Mouse (Mus musculus) MEL (cell line): ENCODE data around the gene Tbcd. TPM values are rescaled to one million over a fixed set of nuclear protein-coding genes. Genes with fewer than 3 reads are reported as not detected.

ENCODE experiments used
- DNase-seq: peaks from one replicate; pipeline ENCODE4 v3.0.0; 2011; ENCODE audit warnings: low read depth, low spot score
- H3K27ac ChIP-seq: 2 replicates; pipeline ENCODE4 v1.5.1; 2012; ENCODE audit warnings: low read depth, mild to moderate bottlenecking, control low read depth, low read length, moderate library complexity; ENCODE audit not compliant: control insufficient read depth
- H3K27me3 ChIP-seq, 2 experiments: fragments of 150-350 bp in 1 of 2; sonication (generic) in 1 of 2; 2 replicates each; pipeline ENCODE4 v1.6.1; 2012; ENCODE audit warnings: low read length in 2 of 2, mild to moderate bottlenecking in 2 of 2, improper control_type of control experiment in 1 of 2, moderate library complexity in 1 of 2; ENCODE audit not compliant: insufficient read depth in 2 of 2, control insufficient read depth in 1 of 2
- H3K36me3 ChIP-seq, 2 experiments: 2 replicates each; pipeline ENCODE4 v1.6.1; 2012 to 2014; ENCODE audit warnings: low read length in 2 of 2, improper control_type of control experiment in 1 of 2, inconsistent platforms in 1 of 2, mild to moderate bottlenecking in 1 of 2; ENCODE audit not compliant: insufficient read depth in 2 of 2, control insufficient read depth in 1 of 2
- H3K4me1 ChIP-seq, 2 experiments: fragments of 150-350 bp in 1 of 2; sonication (generic) in 1 of 2; 2 replicates each; pipeline ENCODE4 v1.6.1; 2012; ENCODE audit warnings: low read length in 2 of 2, improper control_type of control experiment in 1 of 2, mild to moderate bottlenecking in 1 of 2; ENCODE audit not compliant: insufficient read depth in 2 of 2, control insufficient read depth in 1 of 2
- H3K4me3 ChIP-seq, 2 experiments: fragments of 150-350 bp in 1 of 2; sonication (generic) in 1 of 2; 2 replicates each; pipeline ENCODE4 v1.5.1; 2012; ENCODE audit warnings: low read depth in 2 of 2, low read length in 2 of 2, mild to moderate bottlenecking in 2 of 2, moderate library complexity in 2 of 2, control low read depth in 1 of 2, improper control_type of control experiment in 1 of 2; ENCODE audit not compliant: control insufficient read depth in 1 of 2, insufficient read depth in 1 of 2
- H3K79me2 ChIP-seq: 2 replicates; pipeline ENCODE4 v1.6.1; 2012; ENCODE audit warnings: mild to moderate bottlenecking, low read length, moderate library complexity; ENCODE audit not compliant: control insufficient read depth, poor library complexity, insufficient read depth
- H3K9ac ChIP-seq: 2 replicates; pipeline ENCODE4 v1.6.1; 2012; ENCODE audit warnings: low read depth, mild to moderate bottlenecking, control low read depth, low read length, moderate library complexity; ENCODE audit not compliant: control insufficient read depth, poor library complexity, severe bottlenecking
- H3K9me3 ChIP-seq: fragments of 150-350 bp; sonication (generic); replicated peaks from 2 replicates; pipeline ENCODE4 v1.6.1; 2012; ENCODE audit warnings: mild to moderate bottlenecking, low read length, improper control_type of control experiment, moderate library complexity; ENCODE audit not compliant: insufficient read depth
- CHD2 ChIP-seq: IDR thresholded peaks from 2 replicates; pipeline ENCODE4 v1.6.1; 2011; ENCODE audit warnings: low read length, improper control_type of control experiment
- CTCF ChIP-seq, 3 experiments: IDR thresholded peaks in 2 of 3; conservative IDR thresholded peaks in 1 of 3; 2 replicates each; pipeline ENCODE4 v1.5.1; 2011 to 2012; ENCODE audit warnings: low read length in 3 of 3, low read depth in 2 of 3, mild to moderate bottlenecking in 2 of 3, improper control_type of control experiment in 1 of 3, inconsistent platforms in 1 of 3, mixed read lengths in 1 of 3, moderate library complexity in 1 of 3; ENCODE audit not compliant: control insufficient read depth in 1 of 3, insufficient read depth in 1 of 3, poor library complexity in 1 of 3, severe bottlenecking in 1 of 3
- E2F4 ChIP-seq: IDR thresholded peaks from 2 replicates; pipeline ENCODE4 v1.6.1; 2011; ENCODE audit warnings: low read depth, low read length, improper control_type of control experiment, borderline replicate concordance
- EP300 ChIP-seq, 2 experiments: IDR thresholded peaks; 2 replicates each; pipeline ENCODE4 v1.6.1; 2011; ENCODE audit warnings: improper control_type of control experiment in 2 of 2, low read length in 2 of 2, low read depth in 1 of 2, mild to moderate bottlenecking in 1 of 2
- ETS1 ChIP-seq: IDR thresholded peaks from 2 replicates; pipeline ENCODE4 v1.6.1; 2012; ENCODE audit warnings: low read depth, mild to moderate bottlenecking, inconsistent platforms, low read length, improper control_type of control experiment, moderate library complexity
- GATA1 ChIP-seq: IDR thresholded peaks from 2 replicates; pipeline ENCODE4 v1.6.1; 2011; ENCODE audit warnings: low read depth, low read length, improper control_type of control experiment
- JUND ChIP-seq: IDR thresholded peaks from 2 replicates; pipeline ENCODE4 v1.6.1; 2011; ENCODE audit warnings: low read depth, mild to moderate bottlenecking, improper control_type of control experiment, low read length
- KAT2A ChIP-seq: conservative IDR thresholded peaks from 2 replicates; pipeline ENCODE4 v1.6.1; 2012; ENCODE audit warnings: low read depth, low read length, improper control_type of control experiment, inconsistent platforms
- MAFK ChIP-seq: IDR thresholded peaks from 2 replicates; pipeline ENCODE4 v1.6.1; 2011; ENCODE audit warnings: low read depth, mild to moderate bottlenecking, low read length, improper control_type of control experiment, borderline replicate concordance
- MAZ ChIP-seq: IDR thresholded peaks from 2 replicates; pipeline ENCODE4 v1.6.1; 2012; ENCODE audit warnings: low read depth, mild to moderate bottlenecking, inconsistent platforms, low read length, improper control_type of control experiment
- MYB ChIP-seq: IDR thresholded peaks from 2 replicates; pipeline ENCODE4 v1.6.1; 2011; ENCODE audit warnings: mild to moderate bottlenecking, low read depth, low read length, improper control_type of control experiment
- MYC ChIP-seq: IDR thresholded peaks from 2 replicates; pipeline ENCODE4 v1.6.1; 2011; ENCODE audit warnings: low read depth, mild to moderate bottlenecking, low read length, improper control_type of control experiment, moderate library complexity
- NRF1 ChIP-seq: IDR thresholded peaks from 2 replicates; pipeline ENCODE4 v1.6.1; 2014; ENCODE audit warnings: low read depth, mild to moderate bottlenecking, inconsistent platforms, low read length, improper control_type of control experiment, moderate library complexity; ENCODE audit not compliant: poor library complexity, insufficient read depth, severe bottlenecking
- POLR2A ChIP-seq, 2 experiments: IDR thresholded peaks; 2 replicates each; pipeline ENCODE4 v1.6.1; 2011 to 2012; ENCODE audit warnings: low read length in 2 of 2, mild to moderate bottlenecking in 2 of 2, control low read depth in 1 of 2, improper control_type of control experiment in 1 of 2, low read depth in 1 of 2, moderate library complexity in 1 of 2; ENCODE audit not compliant: control insufficient read depth in 1 of 2, insufficient read depth in 1 of 2, poor library complexity in 1 of 2
- POLR2AphosphoS2 ChIP-seq: IDR thresholded peaks from 2 replicates; pipeline ENCODE4 v1.6.1; 2011; ENCODE audit warnings: low read length, improper control_type of control experiment
- RAD21 ChIP-seq: IDR thresholded peaks from 2 replicates; pipeline ENCODE4 v1.6.1; 2011; ENCODE audit warnings: mild to moderate bottlenecking, low read depth, low read length, improper control_type of control experiment
- RCOR1 ChIP-seq: IDR thresholded peaks from 2 replicates; pipeline ENCODE4 v1.6.1; 2012; ENCODE audit warnings: low read depth, mild to moderate bottlenecking, inconsistent platforms, low read length, improper control_type of control experiment
- SMC3 ChIP-seq: IDR thresholded peaks from 2 replicates; pipeline ENCODE4 v1.6.1; 2011; ENCODE audit warnings: low read depth, low read length, improper control_type of control experiment
- TBP ChIP-seq: IDR thresholded peaks from 2 replicates; pipeline ENCODE4 v1.8.0; 2011; ENCODE audit warnings: low read depth, low read length, improper control_type of control experiment
- TCF12 ChIP-seq: IDR thresholded peaks from 2 replicates; pipeline ENCODE4 v1.6.1; 2014; ENCODE audit warnings: low read depth, mild to moderate bottlenecking, inconsistent platforms, low read length, improper control_type of control experiment, moderate library complexity
- USF2 ChIP-seq, 2 experiments: IDR thresholded peaks; 2 replicates each; pipeline ENCODE4 v1.6.1; 2011 to 2012; ENCODE audit warnings: improper control_type of control experiment in 2 of 2, low read length in 2 of 2, borderline replicate concordance in 1 of 2, inconsistent platforms in 1 of 2, low read depth in 1 of 2, mild to moderate bottlenecking in 1 of 2; ENCODE audit not compliant: insufficient read depth in 1 of 2
- ZMIZ1 ChIP-seq: IDR thresholded peaks from 2 replicates; pipeline ENCODE4 v1.6.1; 2012; ENCODE audit warnings: low read depth, mild to moderate bottlenecking, inconsistent platforms, low read length, improper control_type of control experiment, moderate library complexity
- polyA plus RNA-seq, 2 experiments: library from polyadenylated mRNA; stranded (reverse) in 1 of 2; unstranded in 1 of 2; fragments of >175 nt in 1 of 2; fragments of >200 nt in 1 of 2; gene quantifications; 2 replicates each; pipeline versions ENCODE4 v1.2.1 to v1.2.4; 2012; ENCODE audit warnings: low replicate concordance in 2 of 2, low read depth in 1 of 2; ENCODE audit not compliant: insufficient read length in 2 of 2, insufficient read depth in 1 of 2, missing spikeins in 1 of 2
- total RNA-seq: library from RNA; depleted of rRNA; stranded (reverse); fragments of 300-350 nt; gene quantifications from 2 replicates; pipeline ENCODE4 v1.2.3, GENCODE M21; 2012

Tbcd gene
- total and polyA plus RNA-seq, 3 experiments, result 50.0 to 65.3 TPM; not detected in 1

- Histone ChIP-seq H3K36me3 (peaks cover 11 to 15% of the 10 kb centered on the region in 2 experiments), H3K27ac (no peak overlapping the region)
These were observed 112.5 kb downstream of the Tbcd start for GRCm38 (mm10) chr11:121564265-121564664.

GRCm38 (mm10) chr11:121581856-121582255, 130.1 kb downstream of the Tbcd start:
- no peaks in the 10 kb centered on the region for H3K9me3 ChIP-seq
- H3K4me1 ChIP-seq, result no peaks in the 10 kb centered on the region
- H3K9ac ChIP-seq, result no peak overlapping the region
- DNase-seq, result no peak
- H3K79me2 ChIP-seq, result no peaks in the 10 kb centered on the region
- H3K36me3 ChIP-seq, result peaks cover 0 to 5% of the 10 kb centered on the region in 2 experiments; a peak in 1 of 4 replicates
- TF ChIP-seq MYC, result no peak
- TF ChIP-seq TCF12, result no peak
- no peak for TF ChIP-seq RAD21
- no peak for TF ChIP-seq JUND
- TF ChIP-seq RCOR1, result no peak
- TF ChIP-seq POLR2A (IDR thresholded peaks at IDR 0.05; ENCODE audit: control insufficient read depth in 1 of 2, insufficient read depth in 1 of 2, low read depth in 1 of 2, low read length in 2 of 2, poor library complexity in 1 of 2), result no peak
- no peak for TF ChIP-seq USF2 (IDR thresholded peaks at IDR 0.05; ENCODE audit: borderline replicate concordance in 1 of 2, insufficient read depth in 1 of 2, low read depth in 1 of 2, low read length in 2 of 2)
- TF ChIP-seq GATA1, result no peak
- TF ChIP-seq NRF1, result no peak
- TF ChIP-seq POLR2AphosphoS2, result no peak
- H3K27me3 ChIP-seq, result no peaks in the 10 kb centered on the region
- no peak overlapping the region for H3K4me3 ChIP-seq
- H3K27ac ChIP-seq, result no peak overlapping the region

More at GRCm38 (mm10) chr11:121564265-121564664, 112.5 kb downstream of the Tbcd start:
- no peaks in the 10 kb centered on the region for H3K27me3 ChIP-seq
- DNase-seq, result no peak
- H3K79me2 ChIP-seq, result no peaks in the 10 kb centered on the region
- H3K9ac ChIP-seq, result no peak overlapping the region
- TF ChIP-seq NRF1, result no peak
- no peak for TF ChIP-seq CTCF (IDR thresholded peaks at IDR 0.05 in 2 of 3, conservative IDR thresholded peaks at IDR 0.05 in 1 of 3; ENCODE audit: control insufficient read depth in 1 of 3, insufficient read depth in 1 of 3, low read depth in 2 of 3, low read length in 3 of 3, poor library complexity in 1 of 3, severe bottlenecking in 1 of 3)
- no peak for TF ChIP-seq MYB
- TF ChIP-seq MAZ, result no peak
- no peak for TF ChIP-seq POLR2AphosphoS2
- no peak for TF ChIP-seq TCF12
- no peak for TF ChIP-seq MAFK
- no peak for TF ChIP-seq GATA1
- TF ChIP-seq TBP, result no peak
- no peak for TF ChIP-seq EP300 (IDR thresholded peaks at IDR 0.05; ENCODE audit: low read depth in 1 of 2, low read length in 2 of 2)
- no peak for TF ChIP-seq CHD2
- TF ChIP-seq KAT2A, result no peak
- no peak for TF ChIP-seq ZMIZ1
- TF ChIP-seq SMC3, result no peak
- no peak for TF ChIP-seq ETS1
- no peak for TF ChIP-seq E2F4
- no peak for TF ChIP-seq POLR2A (IDR thresholded peaks at IDR 0.05; ENCODE audit: control insufficient read depth in 1 of 2, insufficient read depth in 1 of 2, low read depth in 1 of 2, low read length in 2 of 2, poor library complexity in 1 of 2)
- TF ChIP-seq, all 39 proteins: peak for 0
- Histone ChIP-seq H3K4me1 (peaks cover 14% of the 10 kb centered on the region in 2 experiments), H3K4me3 (no peak overlapping the region), H3K9me3 (no peaks in the 10 kb centered on the region)
